Mouse (Mus musculus) spleen, adult 2 months (tissue): ENCODE measurements around the gene Pex6.

Experiments used
- CTCF ChIP-seq: fragments of 200-500 bp; IDR thresholded peaks from 2 replicates; pipeline ENCODE4 v1.5.1; 2011; ENCODE audit warnings: mild to moderate bottlenecking, inconsistent platforms; ENCODE audit not compliant: insufficient read depth, insufficient read length, insufficient replicate concordance; ENCODE audit errors: extremely low read depth
- POLR2A ChIP-seq: fragments of 200-500 bp; IDR thresholded peaks from 2 replicates; pipeline ENCODE4 v1.6.1; 2011; ENCODE audit warnings: low read depth, low read length, inconsistent platforms

DNA sequence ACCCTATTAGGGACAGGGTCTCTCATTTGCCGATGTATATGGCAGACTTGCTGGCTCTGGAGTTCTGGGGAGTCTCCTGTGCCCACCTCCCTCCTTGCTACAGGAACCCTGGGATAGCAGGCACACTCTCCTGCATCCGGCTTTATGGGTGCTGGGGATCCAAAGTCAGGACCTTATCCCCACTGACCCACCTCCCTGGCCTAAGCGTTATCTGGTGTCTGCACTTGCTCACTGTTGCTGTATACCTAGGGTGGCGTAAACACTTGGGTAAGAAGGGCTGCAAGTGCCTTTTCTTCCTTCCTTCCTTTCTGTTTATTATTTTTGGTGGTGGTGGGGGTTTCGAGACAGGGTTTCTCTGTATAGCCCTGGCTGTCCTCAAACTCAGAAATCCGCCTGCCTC, 30.0 kb downstream of the Pex6 start:
- TF ChIP-seq CTCF (no peak), POLR2A (no peak)
